Mouse (Mus musculus): ENCODE data around the gene Lrrc42.

Gene Lrrc42

GRCm38 (mm10) chr4:107198072-107198471, 55.3 kb downstream of the Lrrc42 start:
- DNase-seq (ENCODE audit: extremely low spot score, low read depth, low spot score), result no peak

- no peak for DNase-seq (ENCODE audit: extremely low spot score, low read depth, low spot score)
Measured at GRCm38 (mm10) chr4:107196454-107196853, 56.9 kb downstream of the Lrrc42 start.

DNA sequence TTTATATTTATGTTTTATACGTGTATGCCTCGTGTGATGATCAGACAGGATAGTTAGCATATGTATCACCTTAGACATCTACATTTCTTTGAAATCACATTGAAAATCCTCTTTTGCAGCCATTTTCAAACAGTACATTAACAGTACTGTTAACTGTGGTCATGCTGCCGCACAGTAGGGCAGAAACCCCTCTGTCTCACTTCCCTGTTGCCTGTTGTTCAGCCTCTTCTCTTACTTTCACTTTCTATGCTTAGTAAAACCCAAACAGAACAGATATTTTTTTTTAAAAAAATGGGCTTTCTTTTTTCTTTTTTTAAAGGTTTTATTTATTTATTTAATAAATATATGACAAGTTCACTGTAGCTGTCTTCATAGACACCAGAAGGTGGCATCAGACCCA, 59.5 kb downstream of the Lrrc42 start:
- DNase-seq (ENCODE audit: extremely low spot score, low read depth, low spot score), result no peak

- no peak for DNase-seq (ENCODE audit: extremely low spot score, low read depth, low spot score)
Measured at GRCm38 (mm10) chr4:107185703-107186102, 67.6 kb downstream of the Lrrc42 start.

Data from hindlimb bud, embryonic 11.5 days (tissue).